Mouse (Mus musculus) olfactory bulb, adult 2 months (tissue): Measurements from ENCODE around the gene Gprc5c. TPM values are rescaled to one million over a fixed set of nuclear protein-coding genes. Genes with fewer than 3 reads are reported as not detected.
A peak's percentile ranks its signal among the peaks of the same experiment; 100 is the strongest.

Source experiments
- H3K27ac ChIP-seq: fragments of 200-500 bp; 2 replicates; pipeline ENCODE4 v1.5.1; 2012; ENCODE audit warnings: low read depth, low read length; ENCODE audit not compliant: insufficient read depth
- H3K4me1 ChIP-seq: fragments of 200-500 bp; 2 replicates; pipeline ENCODE4 v1.6.1; 2012; ENCODE audit warnings: low read length; ENCODE audit not compliant: control insufficient read depth, insufficient read depth
- H3K4me3 ChIP-seq: fragments of 200-500 bp; 2 replicates; pipeline ENCODE4 v1.5.1; 2012; ENCODE audit warnings: mild to moderate bottlenecking, low read depth, low read length, moderate library complexity; ENCODE audit not compliant: insufficient read depth
- CTCF ChIP-seq: fragments of 200-500 bp; IDR thresholded peaks from 2 replicates; pipeline ENCODE4 v1.5.1; 2012; ENCODE audit warnings: low read depth, mild to moderate bottlenecking, low read length, moderate library complexity; ENCODE audit not compliant: insufficient read depth
- POLR2A ChIP-seq: fragments of 200-500 bp; IDR thresholded peaks from 2 replicates; pipeline ENCODE4 v1.6.1; 2012; ENCODE audit warnings: mild to moderate bottlenecking, low read depth, low read length, moderate library complexity; ENCODE audit not compliant: insufficient read depth
- WGBS: fragments of 180-500 bp; shearing (Covaris S2); methylation state at CpG from one replicate; pipeline ENCODE4 v1.1.7; 2018; 5-methylcytosine and 5-hydroxymethylcytosine counted together
- polyA plus RNA-seq: library from polyadenylated mRNA; stranded (reverse); fragments of >200 nt; gene quantifications from 2 replicates; pipeline ENCODE4 v1.2.4, GENCODE M21; 2012; ENCODE audit warnings: low replicate concordance; ENCODE audit not compliant: missing spikeins, insufficient read depth, insufficient read length

The Gprc5c gene
- polyA plus RNA-seq, 1 experiment = not detected

DNA sequence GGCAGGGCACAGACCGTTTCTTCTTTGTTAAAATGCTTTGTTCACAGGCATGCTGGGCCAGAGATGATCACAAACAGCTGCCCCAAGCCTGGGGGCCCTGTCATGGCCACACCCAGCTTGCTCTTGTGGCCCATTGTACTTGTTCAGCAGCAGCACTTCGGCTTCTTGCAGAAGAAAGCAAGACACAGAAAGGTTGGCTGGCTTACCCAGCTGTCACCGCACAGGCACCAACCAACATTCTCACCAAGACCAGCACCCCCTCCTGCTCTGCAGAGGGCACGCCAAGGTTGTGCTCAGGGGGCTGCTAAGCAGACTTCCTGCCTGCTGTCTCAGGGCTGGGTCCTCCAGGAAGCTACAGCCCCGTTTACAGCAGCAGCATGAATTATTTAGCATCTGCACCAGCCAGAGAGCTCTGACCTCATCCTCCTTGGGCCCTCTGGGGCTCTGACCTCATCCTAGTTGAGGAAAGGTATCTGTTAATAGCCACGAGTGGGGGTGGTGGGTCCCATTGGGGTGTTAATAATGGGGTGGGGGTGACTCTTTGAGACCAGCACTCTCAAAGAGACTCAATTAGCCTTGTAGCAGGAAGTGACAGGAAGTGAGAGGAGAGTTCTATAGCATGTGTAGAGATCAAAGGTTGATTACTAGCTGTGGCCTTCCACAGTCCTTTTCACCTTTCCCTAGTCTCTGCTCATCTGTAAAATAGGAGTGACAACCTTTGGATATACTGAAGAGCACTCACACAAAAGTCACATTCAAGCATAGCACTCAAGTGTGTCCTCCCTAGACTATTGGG is 22.3 kb downstream of the Gprc5c start:
- TF ChIP-seq POLR2A = no peak
- H3K4me3 ChIP-seq = no peak overlapping the region
- H3K27ac ChIP-seq = no peak overlapping the region
- H3K4me1 ChIP-seq = peaks cover 12% of the 10 kb centered on the region
- 59% methylated on average over 6 of the region's 6 CpGs for whole genome bisulfite sequencing

DNA sequence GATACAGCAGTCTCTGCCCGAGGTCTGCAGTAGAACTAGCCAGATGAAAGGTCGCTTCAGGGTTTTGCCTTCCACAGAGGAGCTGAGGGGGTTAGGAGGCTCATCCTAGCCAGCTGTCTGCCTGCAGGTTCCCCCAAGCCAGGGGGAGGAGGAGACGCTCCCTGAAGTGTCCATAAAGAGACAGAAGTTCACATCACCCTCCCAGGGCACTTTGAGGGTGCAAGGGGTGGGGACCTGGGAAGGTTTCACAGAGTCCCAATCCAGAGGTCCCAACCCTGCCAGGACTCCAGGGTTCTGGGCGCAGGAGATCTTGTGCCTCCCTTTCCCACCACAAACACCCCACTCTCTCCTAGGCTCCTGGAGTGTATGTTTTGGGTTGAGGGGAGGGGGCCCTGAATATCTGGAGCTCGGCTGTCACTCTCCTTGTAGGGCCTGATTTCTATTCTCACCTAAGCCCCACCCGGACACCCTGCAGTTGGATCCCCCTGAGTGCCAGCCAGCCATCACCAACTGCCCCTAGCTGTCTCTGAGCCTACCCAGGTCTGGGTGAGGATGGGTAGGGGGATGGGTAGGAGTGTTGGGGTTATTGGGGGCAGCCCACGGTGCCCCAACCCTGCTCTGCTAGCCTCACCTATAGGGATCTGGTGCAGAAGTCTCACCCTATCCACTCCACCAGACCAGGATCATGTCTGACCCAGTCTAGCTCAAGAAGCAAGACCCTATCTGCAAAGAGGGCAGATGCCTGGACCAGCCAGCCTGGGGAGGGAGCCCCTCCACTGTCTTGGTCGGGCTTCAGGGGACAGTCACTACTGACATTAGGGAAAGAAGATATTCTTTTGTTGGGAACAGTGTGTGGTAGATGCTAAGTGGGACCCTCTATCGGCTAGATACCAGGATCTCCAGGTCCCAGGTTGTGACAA is 23.5 kb downstream of the Gprc5c start:
- no peak for TF ChIP-seq CTCF
- TF ChIP-seq POLR2A = no peak
- WGBS = 84% methylated on average over 9 of the region's 9 CpGs
- H3K4me3 ChIP-seq = no peak overlapping the region
- H3K27ac ChIP-seq = no peak overlapping the region
- H3K4me1 ChIP-seq = peaks cover 12% of the 10 kb centered on the region

GRCm38 (mm10) chr11:114875301-114875801 is 24.4 kb downstream of the Gprc5c start:
- Histone ChIP-seq H3K4me3 (no peak overlapping the region), H3K27ac (no peak overlapping the region), H3K4me1 (peaks cover 12% of the 10 kb centered on the region)
- TF ChIP-seq POLR2A = no peak
- TF ChIP-seq CTCF = no peak
- WGBS = 41% methylated on average over 9 of the region's 9 CpGs

GRCm38 (mm10) chr11:114876176-114876575 is 25.2 kb downstream of the Gprc5c start:
- peaks cover 12% of the 10 kb centered on the region for H3K4me1 ChIP-seq
- H3K4me3 ChIP-seq = no peak overlapping the region
- H3K27ac ChIP-seq = no peak overlapping the region
- TF ChIP-seq CTCF (no peak), POLR2A (no peak)
- 58% methylated on average over 7 of the region's 7 CpGs for WGBS

GRCm38 (mm10) chr11:114876621-114877020 is 25.7 kb downstream of the Gprc5c start:
- peaks cover 12% of the 10 kb centered on the region for H3K4me1 ChIP-seq
- no peak overlapping the region for H3K4me3 ChIP-seq
- WGBS = 64% methylated on average over 2 of the region's 2 CpGs
- TF ChIP-seq POLR2A = no peak
- no peak for TF ChIP-seq CTCF
- H3K27ac ChIP-seq = no peak overlapping the region

DNA sequence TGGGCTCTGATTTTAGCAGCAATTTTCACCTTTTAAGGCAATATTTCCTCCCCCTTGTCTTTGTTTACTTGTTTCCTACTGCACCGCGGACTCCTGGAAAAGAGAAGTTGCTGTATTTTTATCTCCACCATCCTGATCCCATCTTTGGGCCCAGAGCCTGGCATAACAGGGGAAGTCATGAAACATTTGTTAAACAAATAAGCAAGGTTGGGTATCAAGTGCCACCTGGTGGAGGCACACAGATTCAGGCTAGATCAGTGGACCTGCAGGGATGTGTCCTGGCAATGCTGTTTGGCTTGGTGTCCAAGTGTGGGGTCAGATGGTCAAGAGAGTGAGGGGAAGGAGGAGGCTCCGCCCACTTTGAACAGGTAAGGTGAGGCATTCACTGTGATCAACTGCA is 26.2 kb downstream of the Gprc5c start:
- no peak overlapping the region for H3K27ac ChIP-seq
- H3K4me1 ChIP-seq = peaks cover 12% of the 10 kb centered on the region
- WGBS = 30% methylated on average over 3 of the region's 3 CpGs
- H3K4me3 ChIP-seq = no peak overlapping the region
- TF ChIP-seq CTCF = 0 out of 2 replicates have a peak, but pooled peaks have one; percentile 23
- TF ChIP-seq POLR2A = no peak

DNA sequence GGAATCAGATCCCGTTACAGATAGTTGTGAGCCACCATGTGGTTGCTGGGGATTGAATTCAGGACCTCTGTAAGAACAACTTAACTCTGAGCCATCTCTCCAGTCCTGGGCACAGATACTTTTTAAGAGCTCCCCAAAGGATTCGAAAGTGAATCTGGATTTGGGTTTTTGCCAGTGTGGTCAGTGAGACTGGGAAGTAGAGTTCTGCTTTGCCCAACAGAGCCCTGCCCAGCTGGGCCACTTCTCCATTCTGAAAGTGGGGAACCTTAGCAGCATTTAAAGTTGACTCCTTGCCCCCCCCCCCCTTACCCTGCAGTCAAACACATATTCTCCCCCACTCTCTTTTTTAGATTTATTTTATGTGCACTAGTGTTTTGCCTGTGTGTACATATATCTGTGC is 28.7 kb downstream of the Gprc5c start:
- WGBS = 72% methylated on average over 2 of the region's 2 CpGs
- Histone ChIP-seq H3K4me3 (no peak overlapping the region), H3K4me1 (peaks cover 8% of the 10 kb centered on the region), H3K27ac (no peak overlapping the region)
- TF ChIP-seq CTCF = no peak
- TF ChIP-seq POLR2A = no peak

- Histone ChIP-seq H3K4me1 (peaks cover 6% of the 10 kb centered on the region), H3K27ac (no peak overlapping the region), H3K4me3 (no peak overlapping the region)
- TF ChIP-seq POLR2A (no peak), CTCF (no peak)
Observed at GRCm38 (mm10) chr11:114880185-114880584, 29.2 kb downstream of the Gprc5c start.

DNA sequence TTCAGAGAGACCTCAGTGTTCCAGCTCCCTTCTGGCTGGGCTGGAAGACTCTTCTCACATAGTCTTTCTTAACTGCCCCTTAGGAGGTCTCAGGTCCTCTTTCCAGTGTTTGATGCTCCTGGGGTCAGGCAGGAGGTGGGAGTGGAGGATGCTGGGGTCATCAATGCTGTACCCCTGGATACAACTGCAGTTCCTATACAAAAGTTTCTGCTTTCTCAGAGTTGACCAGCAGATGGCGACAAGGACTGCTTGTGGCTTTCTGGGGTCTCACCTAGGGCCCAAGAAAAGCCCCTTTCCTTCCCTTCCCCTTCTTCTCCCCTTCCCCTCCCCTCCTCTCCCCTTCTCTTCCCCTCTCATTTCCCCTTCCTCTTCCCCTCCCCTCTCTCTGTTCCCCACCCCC is 29.6 kb downstream of the Gprc5c start:
- Histone ChIP-seq H3K4me3 (no peak overlapping the region), H3K27ac (no peak overlapping the region), H3K4me1 (0 out of 2 replicates have a peak, but pooled peaks cover 2% of the 10 kb centered on the region)
- 0% methylated on average over 1 of the region's 1 CpGs for WGBS
- TF ChIP-seq CTCF (0 out of 2 replicates have a peak, but pooled peaks have one; percentile 11), POLR2A (no peak)
